Mouse (Mus musculus): ENCODE measurements around the gene Ryr3.

GRCm38 (mm10) chr2:112913796-112914195, 303.1 kb downstream of the Ryr3 start:
- TF ChIP-seq CTCF (IDR thresholded peaks at IDR 0.05; ENCODE audit: borderline replicate concordance, insufficient read depth, low read length) (no peak), POLR2A (IDR thresholded peaks at IDR 0.05; ENCODE audit: low read depth, low read length) (no peak)
